Mouse (Mus musculus): ENCODE results near the gene Plagl2.
"Not testable (repeated sequence)": the region's sequence is repeated elsewhere in the genome, so short reads cannot be mapped to it uniquely, and the experiment has no call there.

Plagl2 gene

DNA sequence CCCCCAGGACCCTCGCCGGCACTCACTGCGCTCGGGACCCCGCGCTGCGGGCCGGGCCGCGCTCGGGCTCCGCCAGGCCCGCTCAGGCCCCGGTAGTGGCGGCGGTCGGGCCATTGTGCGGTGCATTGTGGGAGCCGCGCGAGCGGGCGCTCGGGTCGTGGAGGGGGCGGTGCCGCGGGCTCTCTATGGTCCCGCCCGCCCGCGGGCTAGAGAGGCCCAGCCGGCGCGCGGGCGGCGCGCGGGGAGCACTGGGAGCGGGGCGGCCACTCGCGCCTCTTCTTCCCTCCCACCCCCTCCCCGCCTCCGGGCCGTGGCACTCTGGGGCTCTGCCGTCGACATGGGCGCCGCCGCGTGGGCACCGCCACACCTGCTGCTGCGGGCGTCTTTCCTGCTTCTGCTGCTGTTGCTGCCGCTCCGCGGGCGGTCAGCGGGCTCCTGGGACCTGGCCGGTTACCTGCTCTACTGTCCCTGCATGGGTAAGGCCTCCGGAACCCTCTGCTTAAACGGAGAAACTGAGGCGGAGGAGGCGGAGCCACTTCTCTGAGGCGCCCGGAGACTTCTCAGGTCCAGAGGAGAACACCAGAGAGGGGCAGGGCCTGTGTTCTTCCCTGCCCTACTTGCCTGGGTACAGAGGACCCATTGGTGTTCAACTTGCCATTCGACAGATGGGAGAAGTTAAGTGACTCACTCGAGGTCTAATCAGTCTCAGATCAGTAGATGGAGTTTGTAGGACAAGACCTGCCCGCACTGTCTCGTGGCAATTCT is at the start of gene Plagl2, which contains the start of gene Pofut1:
Plagl2 (minus strand) TSS at position 177 of the 765 bp plus-strand sequence.
Pofut1 (plus strand) TSS at position 284 of the 765 bp plus-strand sequence.
- peak; percentile 93 to 95 for DNase-seq

DNA sequence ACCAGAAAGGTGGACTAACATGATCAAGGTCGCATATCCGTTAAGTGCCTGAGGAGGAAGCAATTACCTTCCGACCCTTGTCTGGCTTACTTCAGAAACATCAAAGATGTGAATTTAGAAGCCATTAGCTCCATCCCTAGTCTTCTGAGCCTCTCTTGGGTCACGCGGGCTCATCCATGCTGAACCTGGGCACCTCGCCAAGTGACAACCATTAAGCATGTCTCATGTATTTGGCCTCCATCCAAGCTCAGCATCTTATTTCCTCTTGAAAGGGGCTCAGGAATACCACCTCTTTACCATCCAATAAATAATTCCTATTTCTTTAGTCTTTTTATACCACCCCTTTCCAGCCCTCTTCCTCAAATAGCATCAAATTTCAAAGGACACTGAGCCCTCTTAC is 46.6 kb upstream of the Plagl2 start:
- peak in 1 of 2 experiments; percentile 40 for DNase-seq

DNA sequence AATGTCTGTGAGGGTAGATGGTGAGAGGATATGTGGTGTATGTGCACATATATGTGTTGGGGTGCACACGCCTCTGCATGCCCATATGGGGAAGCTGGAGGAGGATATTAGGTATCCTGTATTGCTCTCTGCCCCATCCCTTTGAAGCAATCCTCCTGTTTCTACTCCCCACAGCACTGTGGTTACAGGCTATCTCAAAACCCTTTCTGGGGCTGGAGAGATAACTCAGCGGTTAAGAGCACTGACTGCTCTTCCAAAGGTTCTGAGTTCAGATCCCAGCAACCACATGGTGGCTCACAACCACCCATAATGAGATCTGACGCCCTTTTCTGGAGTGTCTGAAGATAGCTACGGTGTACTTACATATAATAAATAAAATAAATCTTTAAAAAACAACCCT is 45.3 kb upstream of the Plagl2 start:
- no peak for DNase-seq

GRCm38 (mm10) chr2:153283919-153284318 is 42.7 kb upstream of the Plagl2 start:
- no peak for DNase-seq

GRCm38 (mm10) chr2:153278357-153278756 is 37.1 kb upstream of the Plagl2 start:
- DNase-seq, result no peak

DNA sequence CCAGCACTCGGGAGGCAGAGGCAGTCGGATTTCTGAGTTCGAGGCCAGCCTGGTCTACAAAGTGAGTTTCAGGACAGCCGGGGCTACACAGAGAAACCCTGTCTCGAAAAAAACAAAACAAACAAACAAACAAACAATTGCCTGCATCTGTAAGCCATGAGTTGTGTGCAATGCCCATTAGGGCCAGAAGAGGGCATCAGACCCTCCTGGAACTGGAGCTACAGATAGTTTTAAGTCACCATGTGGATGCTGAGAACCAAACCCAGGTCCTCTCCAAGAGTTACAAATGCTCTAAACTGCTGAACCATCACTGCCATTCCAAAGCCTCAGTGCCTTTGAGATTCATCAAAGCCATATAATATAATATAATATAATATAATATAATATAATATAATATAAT is 35.6 kb upstream of the Plagl2 start:
- not testable (repeated sequence) for DNase-seq

DNA sequence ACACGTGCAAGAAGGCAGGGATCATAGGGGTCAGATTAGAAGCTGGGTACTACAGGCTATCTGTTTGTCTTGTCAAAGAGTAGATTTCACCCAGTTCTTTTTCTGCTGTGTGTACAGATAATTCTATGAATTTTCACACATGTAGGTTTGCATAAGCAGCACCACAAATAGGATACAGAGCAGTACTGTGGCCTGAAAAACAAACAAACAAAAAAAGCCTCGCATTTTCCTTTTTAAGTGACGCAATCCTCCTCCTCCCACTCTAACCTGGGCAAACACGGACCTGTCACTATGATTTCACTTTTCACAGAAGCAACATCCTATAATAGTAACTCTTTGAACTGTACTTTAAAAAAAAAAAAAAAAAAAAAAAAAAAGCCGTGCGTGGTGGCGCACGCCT is 35.2 kb upstream of the Plagl2 start:
- no peak for DNase-seq

- not testable (repeated sequence) for DNase-seq
Measured at GRCm38 (mm10) chr2:153275577-153275976, 34.4 kb upstream of the Plagl2 start.

- no peak for DNase-seq
Measured at GRCm38 (mm10) chr2:153274919-153275247, 33.7 kb upstream of the Plagl2 start.

DNA sequence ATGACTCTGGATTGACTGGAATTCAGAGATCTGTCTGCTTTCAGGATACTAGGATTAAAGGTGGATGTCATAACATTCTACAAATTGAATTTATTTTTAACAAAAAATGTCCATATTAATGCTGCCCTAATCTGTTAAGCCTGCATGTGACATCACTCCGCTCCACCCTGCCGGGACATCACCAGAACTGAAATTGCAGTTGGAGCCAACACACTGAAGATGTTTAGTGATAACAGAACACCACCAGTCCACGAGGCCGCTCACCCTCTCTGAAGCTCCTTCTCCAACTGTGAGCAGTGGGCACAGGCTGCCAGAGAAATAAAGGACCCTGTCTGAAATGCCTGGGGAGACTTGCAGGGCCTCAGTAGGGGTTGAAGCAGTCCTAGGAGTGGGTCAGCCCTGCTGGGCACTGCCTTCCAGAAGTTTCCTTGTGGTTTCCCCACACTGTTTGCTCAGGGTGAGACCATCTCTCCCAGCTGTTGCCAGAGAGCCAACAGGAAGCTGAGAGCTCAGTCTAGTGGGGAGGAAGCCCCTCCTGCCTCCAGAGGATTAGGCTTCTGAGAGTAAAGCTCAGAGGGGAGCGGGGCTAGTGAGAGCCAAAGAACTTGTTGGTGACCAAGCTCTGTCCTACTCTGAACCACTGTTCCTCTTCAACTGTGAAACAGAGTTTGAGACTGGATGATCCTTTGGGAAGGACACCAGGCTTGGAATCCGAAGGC is 33.1 kb upstream of the Plagl2 start:
- DNase-seq, result not testable (repeated sequence)

DNA sequence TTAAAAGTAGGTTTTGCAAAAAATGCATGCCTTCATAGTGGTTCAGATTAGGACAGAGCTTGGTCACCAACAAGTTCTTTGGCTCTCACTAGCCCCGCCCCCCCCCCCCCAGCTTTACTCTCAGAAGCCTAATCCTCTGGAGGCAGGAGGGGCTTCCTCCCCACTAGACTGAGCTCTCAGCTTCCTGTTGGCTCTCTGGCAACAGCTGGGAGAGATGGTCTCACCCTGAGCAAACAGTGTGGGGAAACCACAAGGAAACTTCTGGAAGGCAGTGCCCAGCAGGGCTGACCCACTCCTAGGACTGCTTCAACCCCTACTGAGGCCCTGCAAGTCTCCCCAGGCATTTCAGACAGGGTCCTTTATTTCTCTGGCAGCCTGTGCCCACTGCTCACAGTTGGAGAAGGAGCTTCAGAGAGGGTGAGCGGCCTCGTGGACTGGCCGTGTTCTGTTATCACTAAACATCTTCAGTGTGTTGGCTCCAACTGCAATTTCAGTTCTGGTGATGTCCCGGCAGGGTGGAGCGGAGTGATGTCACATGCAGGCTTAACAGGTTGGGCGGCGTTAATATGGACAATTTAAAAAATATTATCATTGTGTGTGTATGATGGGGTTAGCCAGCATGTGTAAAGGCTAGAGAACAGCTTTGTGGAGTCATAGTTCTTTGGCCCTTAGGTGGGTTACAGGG is 29.1 kb upstream of the Plagl2 start:
- not testable (repeated sequence) for DNase-seq

- DNase-seq, result no peak
Measured at GRCm38 (mm10) chr2:153267331-153267730, 26.1 kb upstream of the Plagl2 start.

DNA sequence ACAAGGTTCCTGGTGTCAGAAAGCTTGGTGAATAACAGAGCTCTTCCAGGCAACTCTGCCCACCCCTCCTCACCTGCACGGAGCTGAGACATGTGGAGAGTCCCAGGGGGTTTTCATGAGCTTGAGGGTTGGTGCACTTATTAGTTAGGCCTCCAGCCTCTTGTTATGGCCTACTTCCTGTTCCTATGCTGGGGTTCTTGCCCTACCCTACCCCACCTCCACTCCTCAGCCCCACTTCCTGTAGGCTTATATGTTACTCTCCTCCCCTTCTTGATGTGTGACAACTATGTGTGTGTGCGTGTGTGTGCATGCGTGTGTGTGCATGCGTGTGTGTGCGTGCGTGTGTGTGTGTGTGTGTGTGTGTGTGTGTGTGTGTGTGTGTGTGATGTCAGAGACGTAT is 21.8 kb upstream of the Plagl2 start:
- DNase-seq, result no peak

- no peak for DNase-seq
Measured at GRCm38 (mm10) chr2:153259864-153260674, 18.8 kb upstream of the Plagl2 start.

GRCm38 (mm10) chr2:153259030-153259863 is 18.0 kb upstream of the Plagl2 start:
- DNase-seq, result peak in 1 of 2 experiments; percentile 16

DNA sequence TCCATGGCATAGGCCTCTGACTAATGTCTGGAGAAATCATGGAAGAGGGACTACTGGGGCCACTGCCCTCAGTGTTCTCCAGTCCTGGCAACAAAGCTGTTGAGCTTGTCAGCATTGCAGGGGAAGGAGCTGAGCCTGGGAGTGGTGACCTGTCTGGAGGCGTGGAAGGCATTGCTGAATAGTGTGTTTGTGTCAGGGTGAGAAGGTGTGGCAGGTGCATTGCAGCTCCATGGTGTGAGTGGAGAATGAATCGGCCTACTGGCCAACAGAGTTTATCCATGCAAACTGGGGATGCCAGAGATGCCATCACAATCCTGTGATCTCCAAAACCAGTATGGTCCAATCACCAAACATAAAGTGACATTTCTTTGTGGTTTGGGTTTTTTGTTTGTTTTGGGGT is 15.4 kb upstream of the Plagl2 start:
- DNase-seq, result no peak

DNA sequence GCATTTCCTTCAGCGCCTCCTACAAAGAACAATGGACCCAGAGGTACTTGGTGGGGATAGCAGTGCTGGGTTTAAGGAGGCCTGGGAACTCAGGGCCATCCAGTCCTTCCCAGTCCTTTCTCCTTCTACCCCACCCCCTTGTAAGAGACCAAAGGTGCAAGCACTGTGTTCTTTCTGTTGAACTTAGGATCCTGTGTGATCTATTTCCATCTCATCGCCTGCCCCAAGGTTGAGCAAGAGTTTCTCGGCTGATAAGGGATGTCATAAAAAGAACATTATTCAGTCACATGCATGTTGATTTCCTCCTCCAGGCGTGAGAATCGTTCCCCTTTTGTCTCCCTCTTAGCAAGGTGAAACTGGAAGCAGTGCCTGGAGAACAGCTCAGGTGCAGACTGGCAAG is 8.5 kb upstream of the Plagl2 start:
- DNase-seq, result no peak

GRCm38 (mm10) chr2:153242156-153242555 is 930 bp upstream of the Plagl2 start:
- no peak for DNase-seq

DNA sequence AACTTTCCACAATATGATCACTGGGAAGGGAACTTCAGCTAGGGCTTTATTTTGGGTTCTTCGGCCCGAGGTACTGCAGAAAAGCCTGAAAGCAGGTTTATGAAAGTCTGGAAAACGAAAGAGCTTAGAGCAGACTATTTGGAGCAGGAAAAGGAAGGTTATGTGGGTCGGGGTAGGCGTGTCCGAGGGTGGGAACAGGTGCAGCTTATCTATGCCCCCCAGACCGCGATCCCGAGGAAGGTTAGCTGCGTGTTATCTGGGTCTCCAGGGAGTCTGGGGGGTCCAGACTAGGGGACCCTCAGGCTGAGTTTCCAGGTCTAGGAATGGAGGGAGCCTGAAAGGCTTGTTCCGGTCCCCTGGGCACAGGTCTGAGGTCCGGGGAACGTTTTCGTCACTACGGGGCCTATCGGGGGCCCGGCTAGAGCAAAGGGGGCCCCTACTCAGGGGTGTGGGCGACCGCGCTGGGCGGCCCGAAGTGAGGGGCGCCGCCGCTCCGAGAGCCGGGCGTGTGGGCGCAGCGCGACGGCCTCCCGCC is 458 bp downstream of the Plagl2 start:
- peak; percentile 36 to 38 for DNase-seq

DNA sequence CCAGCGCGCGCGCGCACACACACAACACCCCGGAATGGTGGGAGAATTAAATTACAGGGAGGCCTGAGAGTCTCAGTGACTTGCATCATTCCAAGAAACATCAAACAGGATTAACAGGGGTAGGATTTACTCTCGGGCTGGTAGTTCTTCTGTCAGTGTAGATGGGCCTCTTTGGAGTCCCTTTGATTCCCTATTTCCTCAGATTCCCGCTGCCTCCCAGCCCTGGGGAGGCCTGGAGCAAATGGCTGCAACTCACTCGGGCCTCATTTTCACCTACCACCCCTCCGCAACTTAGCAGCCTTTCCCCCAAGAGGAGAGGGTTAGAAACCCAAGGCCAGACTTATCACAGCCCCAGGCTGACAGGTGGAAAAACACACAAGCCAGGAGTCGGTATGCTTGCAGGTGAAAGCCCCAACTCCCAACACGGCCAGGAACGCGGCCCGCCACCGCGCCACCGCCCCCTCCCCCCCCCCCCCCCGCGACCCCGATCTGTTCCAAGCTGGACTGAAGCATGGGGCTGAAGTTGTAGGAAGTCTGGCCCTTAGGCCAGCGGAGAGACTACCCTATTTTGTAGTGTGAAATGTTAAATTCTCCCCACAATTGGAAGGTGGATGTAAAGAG is 1.3 kb downstream of the Plagl2 start:
- peak; percentile 18 to 48 for DNase-seq
